Mouse (Mus musculus) brain, adult 2 months (tissue): ENCODE measurements around the gene Spata31d1c.

Experiments used
- DNase-seq: peaks from one replicate; pipeline ENCODE4 v3.0.0; 2011; ENCODE audit warnings: low read depth, low spot score

The Spata31d1c gene

DNA sequence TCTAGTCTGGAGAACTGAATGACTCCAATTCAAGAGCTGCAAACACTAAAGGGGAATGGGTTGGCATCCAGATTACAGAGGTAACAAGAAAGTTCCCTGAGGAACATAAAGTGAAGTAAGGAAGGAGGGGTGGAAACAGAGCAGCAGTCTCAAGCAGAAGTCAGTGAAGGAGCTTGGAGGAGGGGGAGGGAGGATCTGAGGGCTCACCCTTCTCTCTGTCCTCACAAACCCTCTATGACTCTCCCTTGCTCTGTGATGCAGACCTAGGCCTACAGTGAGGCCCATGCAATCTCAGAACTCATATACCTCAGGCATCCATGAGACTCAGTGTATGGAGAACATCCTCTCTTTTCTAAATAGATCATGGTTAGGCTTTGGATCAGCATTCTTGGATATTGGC is at the start of gene Spata31d1c:
Gene Spata31d1c (plus strand): TSS at position 301 of the 400 bp plus-strand sequence.
- DNase-seq: no peak

DNA sequence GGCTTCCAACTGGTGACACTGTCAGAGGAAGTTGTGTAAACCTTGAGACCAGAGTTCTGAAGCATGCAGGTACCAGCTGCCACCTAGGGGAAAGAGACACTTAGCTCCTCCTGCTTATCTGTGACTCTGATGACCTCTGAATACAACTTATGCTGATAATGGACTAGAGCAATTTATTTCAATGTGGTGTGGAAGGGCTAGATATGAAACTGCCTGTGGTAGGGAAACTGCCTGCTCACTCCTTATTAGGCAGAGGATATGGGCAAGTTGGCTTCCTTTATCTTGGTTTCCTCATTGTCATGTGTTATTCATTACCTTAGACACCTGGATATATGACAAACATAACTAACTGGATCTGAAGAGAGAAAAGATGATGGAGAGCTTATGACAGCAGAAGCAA is 44.0 kb upstream of the Spata31d1c start:
- DNase-seq: no peak

- no peak for DNase-seq
Observed at GRCm38 (mm10) chr13:65005414-65005813, 27.4 kb upstream of the Spata31d1c start.

DNA sequence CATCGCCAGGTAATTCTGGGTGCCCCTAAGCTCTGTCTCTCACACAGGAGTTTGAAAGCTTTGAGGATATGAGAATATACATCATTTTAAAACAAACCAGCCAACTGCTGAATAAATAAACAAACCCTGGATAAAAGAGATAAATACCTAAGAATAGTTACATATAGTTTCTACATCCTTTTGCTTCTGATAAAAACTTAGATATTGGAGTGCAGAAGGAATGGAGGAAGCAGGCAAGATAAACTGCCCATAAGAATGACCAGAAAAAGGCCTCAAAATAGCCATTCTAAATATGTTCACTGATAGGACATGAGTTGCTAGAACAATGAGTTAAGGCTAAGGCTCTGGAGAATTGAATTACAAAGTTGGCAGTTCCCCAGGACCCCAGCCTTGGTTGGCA is 26.1 kb upstream of the Spata31d1c start:
- DNase-seq: no peak

DNA sequence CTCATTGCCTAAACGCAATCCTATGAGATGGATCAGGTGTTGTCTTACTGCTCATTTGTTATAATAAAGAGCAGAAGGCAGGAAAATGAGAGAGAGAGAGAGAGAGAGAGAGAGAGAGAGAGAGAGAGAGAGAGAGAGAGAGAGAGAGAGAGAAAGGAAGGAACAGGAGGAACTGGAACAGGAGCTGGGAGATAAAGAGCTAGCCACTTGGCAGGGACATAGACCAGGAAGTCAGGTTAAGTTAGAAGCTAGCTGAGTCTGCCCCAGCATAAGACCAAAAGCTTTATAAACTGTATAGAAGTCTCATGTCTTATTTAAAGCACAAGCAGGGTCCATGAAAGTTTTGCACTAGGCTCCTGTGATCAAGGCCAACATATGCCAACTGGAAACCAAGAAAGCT is 24.9 kb upstream of the Spata31d1c start:
- DNase-seq: no peak

- DNase-seq: no peak
Observed at GRCm38 (mm10) chr13:65011052-65011738, 21.7 kb upstream of the Spata31d1c start.

GRCm38 (mm10) chr13:65035057-65035456 is 2.2 kb downstream of the Spata31d1c start:
- DNase-seq: peak; percentile 8

- no peak for DNase-seq
Observed at GRCm38 (mm10) chr13:65052660-65053059, 19.8 kb downstream of the Spata31d1c start, which contains the start of gene Prss47. Prss47 (minus strand) TSS chr13:65052760.

DNA sequence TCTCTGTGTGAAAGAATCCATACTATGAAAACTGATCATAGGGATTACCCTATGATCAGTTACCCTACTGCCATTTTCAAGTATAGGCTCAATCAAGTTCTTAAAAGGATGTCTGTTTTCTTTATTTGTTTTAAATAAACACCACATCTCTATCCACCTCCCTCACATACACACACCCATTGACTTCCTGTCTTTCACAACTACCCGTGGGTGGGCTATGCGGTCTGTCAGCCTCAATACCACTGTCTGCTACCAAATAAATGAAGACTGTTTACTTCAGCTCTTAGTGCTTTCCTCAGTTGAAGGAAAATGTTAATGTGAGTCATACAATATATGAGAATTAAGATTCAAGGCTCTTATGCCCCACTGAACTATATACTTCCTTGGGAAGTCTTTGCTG is 37.1 kb downstream of the Spata31d1c start:
- no peak for DNase-seq
